Mouse (Mus musculus) thymus, adult 2 months (tissue): ENCODE results near the gene Gabrg3.

Source experiments
- CTCF ChIP-seq: fragments of 200-500 bp; IDR thresholded peaks from 2 replicates; pipeline ENCODE4 v1.5.1; 2012; ENCODE audit warnings: mild to moderate bottlenecking, control low read depth, low read length, moderate library complexity, borderline replicate concordance; ENCODE audit not compliant: control insufficient read depth, poor library complexity, insufficient read depth; ENCODE audit errors: extremely low read depth
- POLR2A ChIP-seq: fragments of 200-500 bp; IDR thresholded peaks from 2 replicates; pipeline ENCODE4 v1.6.1; 2012; ENCODE audit warnings: mild to moderate bottlenecking, low read length, control low read depth, moderate library complexity; ENCODE audit not compliant: control insufficient read depth, poor library complexity, insufficient read depth; ENCODE audit errors: extremely low read depth

GRCm38 (mm10) chr7:57390046-57390445, 3.1 kb upstream of the Gabrg3 start:
- TF ChIP-seq POLR2A = no peak
- no peak for TF ChIP-seq CTCF
